ENCODE assay signal across 15 mouse cellular contexts in genomic region chr12:106143548-106143947, GRCm38 (mm10).
"Had no signal": no experiment of that assay in that cellular context is flagged by ENCODE, and none has a peak within 500 bp of the region (broad histone marks: within the 10 kb centered on the region; RNA-seq: fewer than 3 reads in every experiment).

No protein-coding gene starts in this region.

- H3K4me2 ChIP-seq: liver, embryonic 15.5 days; lung, embryonic 15.5 days; midbrain, embryonic 12.5 days; midbrain, embryonic 15.5 days; stomach, embryonic 15.5 days had no signal

- H3K9ac ChIP-seq: liver, embryonic 15.5 days; liver, postnatal 0 days; lung, embryonic 15.5 days; midbrain, embryonic 12.5 days; midbrain, embryonic 15.5 days; stomach, embryonic 15.5 days had no signal

- H3K27ac ChIP-seq: liver, embryonic 15.5 days; lung, embryonic 15.5 days; macrophage; midbrain, embryonic 12.5 days; midbrain, embryonic 15.5 days; stomach, embryonic 15.5 days; stomach, postnatal 0 days had no signal

- DNase-seq: liver, postnatal 0 days; lung, adult 2 months; lung, postnatal 14 days; lung, postnatal 36 days; right cerebral cortex, postnatal 14 days; thymus, adult 2 months had no signal

- H3K4me1 ChIP-seq: liver, embryonic 15.5 days; lung, embryonic 15.5 days; megakaryocyte, embryonic 14.5 days; stomach, embryonic 15.5 days had no signal

- H3K9me3 ChIP-seq: liver, embryonic 15.5 days; lung, embryonic 15.5 days; midbrain, embryonic 12.5 days; midbrain, embryonic 15.5 days; stomach, embryonic 15.5 days had no signal

- H3K4me3 ChIP-seq: liver, embryonic 15.5 days; lung, embryonic 15.5 days; megakaryocyte, embryonic 14.5 days; midbrain, embryonic 12.5 days; midbrain, embryonic 15.5 days; stomach, embryonic 15.5 days had no signal

- H3K27me3 ChIP-seq: liver, embryonic 15.5 days; lung, embryonic 15.5 days; megakaryocyte, embryonic 14.5 days; midbrain, embryonic 12.5 days; midbrain, embryonic 15.5 days; stomach, embryonic 15.5 days had no signal

- H3K36me3 ChIP-seq: liver, embryonic 15.5 days; lung, embryonic 15.5 days; midbrain, embryonic 12.5 days; midbrain, embryonic 15.5 days; stomach, embryonic 15.5 days had no signal

- ATAC-seq: liver, postnatal 0 days; lung, postnatal 0 days; midbrain, embryonic 15.5 days had no signal
